Mouse (Mus musculus) myocyte (in vitro differentiated cells): ENCODE measurements around the gene Gid8.

Source experiments
- CEBPB ChIP-seq: IDR thresholded peaks from 2 replicates; pipeline ENCODE4 v1.6.1; 2011; ENCODE audit warnings: mild to moderate bottlenecking, moderate library complexity; ENCODE audit not compliant: poor library complexity, insufficient read depth, severe bottlenecking
- E2F4 ChIP-seq: IDR thresholded peaks from one replicate; pipeline ENCODE4 v1.6.1; 2011; ENCODE audit warnings: mild to moderate bottlenecking, control low read depth, moderate library complexity; ENCODE audit not compliant: insufficient read depth
- MAX ChIP-seq: IDR thresholded peaks from one replicate; pipeline ENCODE4 v1.6.1; 2011; ENCODE audit warnings: low read depth, mild to moderate bottlenecking, control low read depth
- POLR2A ChIP-seq: IDR thresholded peaks from one replicate; pipeline ENCODE4 v1.6.1; 2011; ENCODE audit warnings: low read depth, mild to moderate bottlenecking, control low read depth, moderate library complexity; ENCODE audit not compliant: insufficient read length
- TCF12 ChIP-seq: IDR thresholded peaks from one replicate; pipeline ENCODE4 v1.6.1; 2011; ENCODE audit warnings: mild to moderate bottlenecking, control low read depth; ENCODE audit not compliant: poor library complexity, insufficient read depth, severe bottlenecking
- USF1 ChIP-seq: IDR thresholded peaks from one replicate; pipeline ENCODE4 v1.6.1; 2011; ENCODE audit warnings: low read depth, mild to moderate bottlenecking, control low read depth, moderate library complexity

GRCm38 (mm10) chr2:180704591-180704990, 5.3 kb upstream of the Gid8 start:
- no peak for TF ChIP-seq POLR2A
- TF ChIP-seq E2F4: no peak
- TF ChIP-seq MAX: no peak
- TF ChIP-seq CEBPB: no peak
- TF ChIP-seq USF1: no peak
- no peak for TF ChIP-seq TCF12
